Mouse (Mus musculus): ENCODE measurements at regions not wholly inside any gene's neighbourhood (a gene's known extent, or its start where the extent isn't known, plus 50 kb on each side); places are given as distances from the start of the nearest gene placed in this dataset.
A peak's percentile ranks its signal among the peaks of the same experiment; 100 is the strongest.

- 79% methylated on average over 3 of the region's 3 CpGs for WGBS
- peak; percentile 65; the same call in 1 of the 2 replicates for ATAC-seq (ENCODE audit: low FRiP score, low read depth)
Observed at GRCm38 (mm10) chr11:40624126-40624778, 70.8 kb downstream of the Mat2b start.

GRCm38 (mm10) chr11:40620036-40620435 is 75.0 kb downstream of the Mat2b start:
- Histone ChIP-seq H3K9me3 (no peaks in the 10 kb centered on the region), H3K9ac (replicated peaks) (no peak overlapping the region), H3K27me3 (no peaks in the 10 kb centered on the region), H3K4me2 (replicated peaks) (no peak overlapping the region), H3K36me3 (no peaks in the 10 kb centered on the region), H3K4me3 (no peak overlapping the region), H3K27ac (replicated peaks) (no peak overlapping the region), H3K4me1 (peaks cover 3% of the 10 kb centered on the region; the same call in 1 of the 2 replicates)
- 49% methylated on average over 7 of the region's 7 CpGs for whole genome bisulfite sequencing
- no peak for ATAC-seq (ENCODE audit: low FRiP score, low read depth)

More at GRCm38 (mm10) chr11:40624126-40624778, 70.8 kb downstream of the Mat2b start:
- H3K27me3 ChIP-seq: no peaks in the 10 kb centered on the region
- H3K36me3 ChIP-seq: no peaks in the 10 kb centered on the region
- H3K9ac ChIP-seq (replicated peaks): no peak overlapping the region
- no peak overlapping the region for H3K4me3 ChIP-seq
- no peak overlapping the region for H3K27ac ChIP-seq (replicated peaks)
- H3K9me3 ChIP-seq: no peaks in the 10 kb centered on the region
- H3K4me1 ChIP-seq: peaks cover 3% of the 10 kb centered on the region; the same call in 1 of the 2 replicates
- H3K4me2 ChIP-seq (replicated peaks): no peak overlapping the region

- Histone ChIP-seq H3K9me3 (no peaks in the 10 kb centered on the region), H3K9ac (replicated peaks) (no peak overlapping the region), H3K4me3 (no peak overlapping the region), H3K36me3 (no peaks in the 10 kb centered on the region), H3K27ac (replicated peaks) (no peak overlapping the region), H3K27me3 (no peaks in the 10 kb centered on the region), H3K4me1 (peaks cover 15% of the 10 kb centered on the region), H3K4me2 (replicated peaks) (no peak overlapping the region)
- WGBS: 96% methylated on average over 9 of the region's 9 CpGs
- ATAC-seq (ENCODE audit: low FRiP score, low read depth): no peak
Observed at GRCm38 (mm10) chr11:40603008-40603407, 92.0 kb downstream of the Mat2b start.

- Histone ChIP-seq H3K9ac (replicated peaks) (no peak overlapping the region), H3K4me2 (replicated peaks) (no peak overlapping the region), H3K9me3 (no peaks in the 10 kb centered on the region), H3K27ac (replicated peaks) (no peak overlapping the region), H3K27me3 (no peaks in the 10 kb centered on the region), H3K36me3 (no peaks in the 10 kb centered on the region), H3K4me3 (no peak overlapping the region), H3K4me1 (peaks cover 15% of the 10 kb centered on the region)
- WGBS: 0% methylated on average over 1 of the region's 1 CpGs
- ATAC-seq (ENCODE audit: low FRiP score, low read depth): no peak
Observed at GRCm38 (mm10) chr11:40601572-40601909, 93.5 kb downstream of the Mat2b start.

GRCm38 (mm10) chr11:40600773-40601571 is 94.0 kb downstream of the Mat2b start:
- Histone ChIP-seq H3K9ac (replicated peaks) (no peak overlapping the region), H3K36me3 (no peaks in the 10 kb centered on the region), H3K9me3 (no peaks in the 10 kb centered on the region), H3K27me3 (no peaks in the 10 kb centered on the region), H3K4me3 (no peak overlapping the region), H3K27ac (replicated peaks) (peak overlapping the region; percentile 11; the same call in 1 of the 2 replicates), H3K4me1 (peaks cover 15% of the 10 kb centered on the region), H3K4me2 (replicated peaks) (peak overlapping the region; percentile 28; the same call in 1 of the 2 replicates)
- 24% methylated on average over 11 of the region's 11 CpGs for WGBS
- ATAC-seq (ENCODE audit: low FRiP score, low read depth): no peak; the same call in 1 of the 2 replicates

GRCm38 (mm10) chr11:40599956-40600772 is 94.8 kb downstream of the Mat2b start:
- Histone ChIP-seq H3K9me3 (no peaks in the 10 kb centered on the region), H3K27me3 (no peaks in the 10 kb centered on the region), H3K4me1 (peaks cover 15% of the 10 kb centered on the region), H3K9ac (replicated peaks) (no peak overlapping the region), H3K27ac (replicated peaks) (no peak overlapping the region; the same call in 1 of the 2 replicates), H3K36me3 (no peaks in the 10 kb centered on the region), H3K4me3 (no peak overlapping the region), H3K4me2 (replicated peaks) (peak overlapping the region; percentile 28)
- 7% methylated on average over 15 of the region's 15 CpGs for WGBS
- ATAC-seq (ENCODE audit: low FRiP score, low read depth): no peak

GRCm38 (mm10) chr11:40596347-40596746 is 98.7 kb downstream of the Mat2b start:
- no peak overlapping the region for H3K27ac ChIP-seq (replicated peaks)
- no peak overlapping the region for H3K4me2 ChIP-seq (replicated peaks)
- no peak overlapping the region for H3K9ac ChIP-seq (replicated peaks)
- peaks cover 15% of the 10 kb centered on the region for H3K4me1 ChIP-seq
- H3K4me3 ChIP-seq: no peak overlapping the region
- no peaks in the 10 kb centered on the region for H3K27me3 ChIP-seq
- WGBS: 29% methylated on average over 3 of the region's 3 CpGs
- no peak for ATAC-seq (ENCODE audit: low FRiP score, low read depth)
- no peaks in the 10 kb centered on the region for H3K9me3 ChIP-seq
- H3K36me3 ChIP-seq: no peaks in the 10 kb centered on the region

- no peak for ATAC-seq (ENCODE audit: low FRiP score, low read depth)
- Histone ChIP-seq H3K4me3 (no peak overlapping the region), H3K27ac (replicated peaks) (no peak overlapping the region), H3K9ac (replicated peaks) (no peak overlapping the region), H3K4me1 (no peaks in the 10 kb centered on the region), H3K27me3 (no peaks in the 10 kb centered on the region), H3K4me2 (replicated peaks) (no peak overlapping the region), H3K9me3 (no peaks in the 10 kb centered on the region), H3K36me3 (no peaks in the 10 kb centered on the region)
- WGBS: 88% methylated on average over 4 of the region's 4 CpGs
Observed at GRCm38 (mm10) chr11:40592056-40592455, 102.9 kb downstream of the Mat2b start.

GRCm38 (mm10) chr11:40573758-40574139 is 121.3 kb downstream of the Mat2b start:
- ATAC-seq (ENCODE audit: low FRiP score, low read depth): 0 out of 2 replicates have a peak, but pooled peaks have one; percentile 28
- 6% methylated on average over 3 of the region's 3 CpGs for WGBS
- H3K4me2 ChIP-seq (replicated peaks): no peak overlapping the region
- no peak overlapping the region for H3K27ac ChIP-seq (replicated peaks)
- peaks cover 13% of the 10 kb centered on the region for H3K4me1 ChIP-seq
- H3K9me3 ChIP-seq: no peaks in the 10 kb centered on the region
- H3K27me3 ChIP-seq: no peaks in the 10 kb centered on the region
- no peak overlapping the region for H3K4me3 ChIP-seq
- no peaks in the 10 kb centered on the region for H3K36me3 ChIP-seq
- H3K9ac ChIP-seq (replicated peaks): no peak overlapping the region

- Histone ChIP-seq H3K27ac (replicated peaks) (no peak overlapping the region), H3K9ac (replicated peaks) (no peak overlapping the region), H3K4me2 (replicated peaks) (peak overlapping the region; percentile 29), H3K9me3 (no peaks in the 10 kb centered on the region), H3K27me3 (no peaks in the 10 kb centered on the region), H3K36me3 (no peaks in the 10 kb centered on the region), H3K4me1 (peaks cover 13% of the 10 kb centered on the region), H3K4me3 (no peak overlapping the region)
- WGBS: 11% methylated on average over 12 of the region's 12 CpGs
- peak; percentile 68 for ATAC-seq (ENCODE audit: low FRiP score, low read depth)
Observed at GRCm38 (mm10) chr11:40572953-40573757, 121.8 kb downstream of the Mat2b start.

- no peak overlapping the region for H3K4me3 ChIP-seq
- no peaks in the 10 kb centered on the region for H3K9me3 ChIP-seq
- 83% methylated on average over 6 of the region's 6 CpGs for WGBS
- H3K27me3 ChIP-seq: no peaks in the 10 kb centered on the region
- H3K4me2 ChIP-seq (replicated peaks): no peak overlapping the region
- no peak overlapping the region for H3K27ac ChIP-seq (replicated peaks)
- H3K36me3 ChIP-seq: no peaks in the 10 kb centered on the region
- ATAC-seq (ENCODE audit: low FRiP score, low read depth): no peak
- no peak overlapping the region for H3K9ac ChIP-seq (replicated peaks)
- H3K4me1 ChIP-seq: no peaks in the 10 kb centered on the region
Observed at GRCm38 (mm10) chr11:40562866-40563265, 132.1 kb downstream of the Mat2b start.
